Mouse (Mus musculus): ENCODE data around the gene Ap3m1. TPM values are rescaled to one million over a fixed set of nuclear protein-coding genes. Genes with fewer than 3 reads are reported as not detected.
A peak's percentile ranks its signal among the peaks of the same experiment; 100 is the strongest.

Ap3m1 gene
- polyA plus RNA-seq, 1 experiment from 2014 or later = 53.7 TPM

- WGBS = 21% methylated on average over 7 of the region's 7 CpGs
- Histone ChIP-seq H3K4me3 (no peak overlapping the region), H3K9ac (peak overlapping the region; percentile 31; the same call in 1 of the 2 replicates)
These were observed 34.6 kb upstream of the Ap3m1 start for GRCm38 (mm10) chr14:21086827-21087351.

DNA sequence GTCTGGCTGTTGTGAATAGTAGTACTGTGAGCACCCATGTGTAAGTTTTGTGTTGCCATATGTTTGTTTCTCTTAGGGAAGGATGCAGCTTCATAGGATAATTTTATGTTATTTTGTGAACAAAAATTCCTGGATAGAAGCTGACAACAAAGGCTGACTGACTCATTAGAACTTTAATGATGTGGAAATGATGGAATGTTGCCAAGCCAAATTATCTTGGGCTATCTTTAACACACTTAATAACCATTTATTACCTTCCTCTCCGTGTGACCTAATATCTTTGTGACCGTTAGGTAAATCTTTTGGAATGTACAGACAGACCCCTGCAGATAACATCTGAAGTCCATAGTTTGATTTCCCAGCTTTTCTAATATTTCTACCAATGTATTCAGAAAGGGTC lies 33.8 kb upstream of the Ap3m1 start:
- 17% methylated on average over 2 of the region's 2 CpGs for WGBS
- no peaks in the 10 kb centered on the region for H3K36me3 ChIP-seq
- peaks cover 61% of the 10 kb centered on the region for H3K4me1 ChIP-seq (replicated peaks)
- no peak for ATAC-seq (replicated peaks; ENCODE audit: insufficient number of reproducible peaks, insufficient read depth, low FRiP score, low read depth)
- no peak overlapping the region for H3K4me3 ChIP-seq
- H3K27ac ChIP-seq = peak overlapping the region; percentile 87
- no peak overlapping the region for H3K4me2 ChIP-seq
- no peak overlapping the region for H3K9ac ChIP-seq
- no peaks in the 10 kb centered on the region for H3K27me3 ChIP-seq
- no peaks in the 10 kb centered on the region for H3K9me3 ChIP-seq (replicated peaks)

More at GRCm38 (mm10) chr14:21086827-21087351, 34.6 kb upstream of the Ap3m1 start:
- H3K36me3 ChIP-seq = no peaks in the 10 kb centered on the region
- H3K27ac ChIP-seq = peak overlapping the region; percentile 87
- H3K27me3 ChIP-seq = no peaks in the 10 kb centered on the region
- peaks cover 61% of the 10 kb centered on the region for H3K4me1 ChIP-seq (replicated peaks)
- H3K4me2 ChIP-seq = peak overlapping the region; percentile 44
- H3K9me3 ChIP-seq (replicated peaks) = no peaks in the 10 kb centered on the region
- no peak for ATAC-seq (replicated peaks; ENCODE audit: insufficient number of reproducible peaks, insufficient read depth, low FRiP score, low read depth)

- Histone ChIP-seq H3K27me3 (no peaks in the 10 kb centered on the region), H3K4me3 (no peak overlapping the region), H3K4me1 (replicated peaks) (peaks cover 61% of the 10 kb centered on the region), H3K4me2 (no peak overlapping the region), H3K36me3 (no peaks in the 10 kb centered on the region), H3K27ac (peak overlapping the region; percentile 87), H3K9me3 (replicated peaks) (no peaks in the 10 kb centered on the region), H3K9ac (no peak overlapping the region)
- WGBS = 64% methylated on average over 5 of the region's 5 CpGs
- no peak for ATAC-seq (replicated peaks; ENCODE audit: insufficient number of reproducible peaks, insufficient read depth, low FRiP score, low read depth)
These were observed 33.4 kb upstream of the Ap3m1 start for GRCm38 (mm10) chr14:21085666-21086065.

- Histone ChIP-seq H3K27me3 (no peaks in the 10 kb centered on the region), H3K27ac (peak overlapping the region; percentile 57; the same call in 1 of the 2 replicates), H3K4me3 (no peak overlapping the region), H3K9ac (no peak overlapping the region), H3K4me2 (peak overlapping the region; percentile 6; the same call in 1 of the 2 replicates), H3K4me1 (replicated peaks) (peaks cover 52% of the 10 kb centered on the region), H3K9me3 (replicated peaks) (no peaks in the 10 kb centered on the region), H3K36me3 (no peaks in the 10 kb centered on the region)
- no peak for ATAC-seq (replicated peaks; ENCODE audit: insufficient number of reproducible peaks, insufficient read depth, low FRiP score, low read depth)
- 26% methylated on average over 1 of the region's 1 CpGs for WGBS
These were observed 30.5 kb upstream of the Ap3m1 start for GRCm38 (mm10) chr14:21082823-21083222.

DNA sequence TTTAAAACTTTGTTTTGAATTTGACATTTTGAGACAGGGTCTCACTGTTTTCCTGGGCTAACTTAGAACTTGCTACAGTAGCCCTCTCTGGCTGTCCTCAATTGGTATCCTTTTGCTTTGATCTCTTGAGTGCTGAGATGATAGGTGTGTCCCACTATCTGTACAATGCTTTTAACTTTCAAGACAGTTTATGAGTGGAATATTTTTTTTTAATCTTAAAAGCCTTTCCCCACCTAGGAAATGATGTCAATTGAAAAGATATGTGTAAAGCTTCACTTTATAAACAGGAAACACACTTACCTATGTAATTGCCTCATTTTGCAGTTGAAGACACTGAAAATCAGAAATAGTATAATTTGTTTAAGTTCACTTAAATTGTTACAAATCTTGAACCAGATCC lies 26.2 kb upstream of the Ap3m1 start:
- no peaks in the 10 kb centered on the region for H3K36me3 ChIP-seq
- H3K4me1 ChIP-seq (replicated peaks) = peaks cover 51% of the 10 kb centered on the region
- H3K9me3 ChIP-seq (replicated peaks) = no peaks in the 10 kb centered on the region
- H3K27ac ChIP-seq = peak overlapping the region; percentile 63
- H3K9ac ChIP-seq = no peak overlapping the region
- H3K27me3 ChIP-seq = no peaks in the 10 kb centered on the region
- H3K4me3 ChIP-seq = no peak overlapping the region
- no peak for ATAC-seq (replicated peaks; ENCODE audit: insufficient number of reproducible peaks, insufficient read depth, low FRiP score, low read depth)
- H3K4me2 ChIP-seq = peak overlapping the region; percentile 87

DNA sequence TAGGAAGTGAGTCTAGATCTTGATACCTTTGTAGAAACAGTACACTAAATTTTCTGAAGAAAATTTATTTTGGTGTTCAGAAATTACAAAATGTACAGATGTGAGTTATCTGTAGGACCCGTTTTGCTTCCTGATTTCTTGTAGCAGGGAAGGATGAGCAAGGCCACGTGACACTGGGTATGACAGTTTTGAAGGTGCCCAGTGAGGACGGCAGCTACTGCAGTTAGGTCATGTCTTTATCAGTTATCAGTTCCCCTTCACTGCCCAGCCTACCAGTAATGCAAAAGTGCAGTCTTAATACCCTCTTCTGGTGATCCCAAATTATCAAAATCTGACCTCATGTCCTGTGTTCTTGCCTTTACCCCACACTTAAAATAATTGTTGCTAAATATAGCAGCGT lies 25.6 kb upstream of the Ap3m1 start:
- peak overlapping the region; percentile 87 for H3K4me2 ChIP-seq
- H3K36me3 ChIP-seq = no peaks in the 10 kb centered on the region
- peak overlapping the region; percentile 17; the same call in 1 of the 2 replicates for H3K4me3 ChIP-seq
- peaks cover 45% of the 10 kb centered on the region for H3K4me1 ChIP-seq (replicated peaks)
- ATAC-seq (replicated peaks; ENCODE audit: insufficient number of reproducible peaks, insufficient read depth, low FRiP score, low read depth) = no peak
- no peaks in the 10 kb centered on the region for H3K9me3 ChIP-seq (replicated peaks)
- no peak overlapping the region for H3K9ac ChIP-seq
- WGBS = 30% methylated on average over 4 of the region's 4 CpGs
- H3K27ac ChIP-seq = peak overlapping the region; percentile 63
- H3K27me3 ChIP-seq = no peaks in the 10 kb centered on the region

- H3K9me3 ChIP-seq (replicated peaks) = no peaks in the 10 kb centered on the region
- H3K36me3 ChIP-seq = no peaks in the 10 kb centered on the region
- 30% methylated on average over 7 of the region's 7 CpGs for WGBS
- H3K27ac ChIP-seq = peak overlapping the region; percentile 93
- H3K9ac ChIP-seq = peak overlapping the region; percentile 81
- H3K4me3 ChIP-seq = peak overlapping the region; percentile 79
- H3K27me3 ChIP-seq = no peaks in the 10 kb centered on the region
- peaks cover 36% of the 10 kb centered on the region for H3K4me1 ChIP-seq (replicated peaks)
- ATAC-seq (replicated peaks; ENCODE audit: insufficient number of reproducible peaks, insufficient read depth, low FRiP score, low read depth) = peak; percentile 1; the same call in 1 of the 2 replicates
- peak overlapping the region; percentile 87 for H3K4me2 ChIP-seq
These were observed 24.3 kb upstream of the Ap3m1 start for GRCm38 (mm10) chr14:21076501-21077194.

- ATAC-seq (replicated peaks; ENCODE audit: insufficient number of reproducible peaks, insufficient read depth, low FRiP score, low read depth) = peak; percentile 99
- H3K27me3 ChIP-seq = no peaks in the 10 kb centered on the region
- H3K4me2 ChIP-seq = peak overlapping the region; percentile 87
- H3K4me3 ChIP-seq = peak overlapping the region; percentile 79
- H3K9ac ChIP-seq = peak overlapping the region; percentile 81
- H3K4me1 ChIP-seq (replicated peaks) = peaks cover 36% of the 10 kb centered on the region
- WGBS = 0% methylated on average over 53 of the region's 59 CpGs
- no peaks in the 10 kb centered on the region for H3K9me3 ChIP-seq (replicated peaks)
- no peaks in the 10 kb centered on the region for H3K36me3 ChIP-seq
- H3K27ac ChIP-seq = peak overlapping the region; percentile 93
These were observed 23.6 kb upstream of the Ap3m1 start for GRCm38 (mm10) chr14:21075751-21076500.

GRCm38 (mm10) chr14:21074398-21075320 lies 22.4 kb upstream of the Ap3m1 start:
- H3K9ac ChIP-seq = no peak overlapping the region
- WGBS = 48% methylated on average over 11 of the region's 11 CpGs

DNA sequence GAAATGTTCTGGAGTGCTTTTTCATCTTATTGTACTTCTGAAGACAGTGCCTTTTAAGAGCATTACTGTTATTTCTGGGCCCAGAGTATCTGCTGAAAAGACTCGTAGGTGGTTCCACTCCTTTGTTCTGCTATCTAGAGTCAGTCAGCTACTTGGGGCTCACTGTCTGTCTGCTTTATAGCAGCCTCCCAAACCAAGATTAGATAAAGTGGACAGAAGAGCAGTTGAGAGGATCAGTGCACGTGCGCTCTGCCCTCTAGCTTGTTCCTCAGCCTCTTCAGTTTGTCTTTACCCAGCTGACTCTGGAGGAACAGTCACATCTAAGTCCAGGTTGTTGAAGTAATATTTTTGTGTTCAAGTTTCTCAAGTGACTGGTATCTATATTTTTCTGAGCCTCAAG lies 21.7 kb upstream of the Ap3m1 start:
- Histone ChIP-seq H3K4me2 (0 out of 2 replicates have a peak overlapping the region, but pooled peaks have one; percentile 3), H3K27ac (peak overlapping the region; percentile 46), H3K4me3 (no peak overlapping the region), H3K9ac (no peak overlapping the region), H3K27me3 (no peaks in the 10 kb centered on the region), H3K4me1 (replicated peaks) (peaks cover 33% of the 10 kb centered on the region), H3K36me3 (no peaks in the 10 kb centered on the region), H3K9me3 (replicated peaks) (no peaks in the 10 kb centered on the region)
- ATAC-seq (replicated peaks; ENCODE audit: insufficient number of reproducible peaks, insufficient read depth, low FRiP score, low read depth) = no peak
- 23% methylated on average over 3 of the region's 3 CpGs for WGBS

More at GRCm38 (mm10) chr14:21074398-21075320, 22.4 kb upstream of the Ap3m1 start:
- Histone ChIP-seq H3K27me3 (no peaks in the 10 kb centered on the region), H3K27ac (peak overlapping the region; percentile 93), H3K4me2 (peak overlapping the region; percentile 87), H3K36me3 (no peaks in the 10 kb centered on the region), H3K4me3 (peak overlapping the region; percentile 79), H3K9me3 (replicated peaks) (no peaks in the 10 kb centered on the region), H3K4me1 (replicated peaks) (peaks cover 37% of the 10 kb centered on the region)
- no peak for ATAC-seq (replicated peaks; ENCODE audit: insufficient number of reproducible peaks, insufficient read depth, low FRiP score, low read depth)
